Mouse (Mus musculus) liver, embryonic 14.5 days (tissue): ENCODE results near the gene Fbxo17.

Source experiments
- CTCF ChIP-seq: IDR thresholded peaks from 2 replicates; pipeline ENCODE4 v1.5.1; 2016; ENCODE audit warnings: antibody characterized with exemption, low read depth, control low read depth
- EP300 ChIP-seq: IDR thresholded peaks from 2 replicates; pipeline ENCODE4 v1.6.1; 2016; ENCODE audit warnings: antibody characterized with exemption, low read depth

DNA sequence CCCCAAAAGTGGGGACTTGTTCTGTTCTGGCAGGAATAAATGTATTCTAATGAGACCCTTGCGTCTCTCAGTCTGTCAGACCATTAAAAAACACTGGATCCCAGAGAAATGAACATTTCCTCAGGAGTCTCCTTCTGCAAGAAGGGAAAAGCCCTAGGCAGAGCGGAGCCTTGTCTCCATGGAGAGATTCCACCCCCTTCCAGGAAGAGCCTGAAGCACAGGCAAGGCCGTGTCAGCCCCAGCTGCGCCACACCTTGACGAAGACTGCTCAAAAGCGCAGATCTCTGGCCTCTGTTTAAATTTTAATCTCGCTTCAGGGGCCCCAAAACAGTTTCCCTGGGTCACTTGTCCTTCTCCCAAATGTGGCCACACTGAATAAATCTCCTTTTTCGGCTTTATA, 39.0 kb upstream of the Fbxo17 start:
- TF ChIP-seq EP300 (no peak), CTCF (no peak)
